Mouse (Mus musculus) T-helper 2 cell (primary cell): ENCODE results near the gene Nr1i2.

ENCODE experiments used
- in situ Hi-C: fragments of 300-600 bp; cut with MboI, MseI; formaldehyde crosslinking; loops from one replicate; pipeline ENCODE4 v1.15.1; 2025; ENCODE audit warnings: high pct_unique_total_duplicates

Nr1i2 gene

DNA sequence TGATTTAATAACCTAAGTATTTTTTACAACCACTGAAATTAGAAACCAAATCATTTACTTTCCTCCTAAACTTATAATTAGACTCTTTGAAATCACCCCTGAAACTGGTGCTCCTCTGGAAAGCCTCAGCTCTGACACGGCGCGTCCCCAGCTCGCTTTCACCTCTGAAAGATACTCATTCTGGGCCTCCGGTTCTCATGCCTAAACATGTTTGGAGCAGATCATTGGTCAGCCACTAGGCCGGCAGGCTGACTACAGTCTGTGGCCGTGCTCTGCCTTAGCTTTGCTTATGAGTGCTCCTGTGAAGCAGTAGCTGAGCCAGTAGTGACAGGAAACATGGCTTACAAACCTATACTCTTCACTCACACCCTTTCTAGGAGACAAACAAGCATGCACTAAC, 89.4 kb downstream of the Nr1i2 start:
- in situ Hi-C loops = no loop called here
